Mouse (Mus musculus) embryonic facial prominence, embryonic 11.5 days (tissue): ENCODE measurements at regions not wholly inside any gene's neighbourhood (a gene's known extent, or its start where the extent isn't known, plus 50 kb on each side); places are given as distances from the start of the nearest gene placed in this dataset. TPM values are rescaled to one million over a fixed set of nuclear protein-coding genes. Genes with fewer than 3 reads are reported as not detected.

Experiments
- microRNA-seq: library from miRNA; unstranded; fragments of <30 nt; microRNA quantifications from one replicate; pipeline ENCODE4, GENCODE M21; 2016; ENCODE audit warnings: borderline number of aligned reads

Small RNA genes lying in the stretch of these regions (microRNA-seq; reads per million reads assigned to microRNA genes)
- not detected for gene Gm23243
